Mouse (Mus musculus) mature B cell (primary cell): Measurements from ENCODE around the gene Olfr155.

Experiments
- in situ Hi-C: fragments of 300-500 bp; cut with MboI; formaldehyde crosslinking; loops from 2 replicates; pipeline ENCODE4 v1.14.3; 2019

Gene Olfr155

DNA sequence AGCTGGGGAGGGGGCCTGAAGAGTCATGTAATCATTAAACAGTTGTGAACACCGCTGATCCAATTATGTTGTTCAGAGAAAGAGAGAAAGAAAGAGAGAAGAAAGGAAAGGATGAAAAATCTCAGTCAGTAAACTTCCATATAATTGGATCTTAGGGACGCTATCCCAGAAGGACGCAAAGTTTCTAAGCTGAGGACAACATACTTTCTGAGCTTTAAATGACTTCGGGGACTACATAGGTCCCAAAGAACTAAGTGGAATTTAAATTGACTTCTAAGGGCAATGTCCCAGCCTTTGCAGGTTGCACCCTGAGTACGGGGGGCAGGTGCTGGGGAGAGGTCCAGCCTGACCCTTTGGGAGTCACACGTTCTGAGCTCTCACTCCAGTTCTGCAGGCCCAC is at the start of gene Olfr155:
Olfr155 (plus strand) TSS at position 301 of the 400 bp plus-strand sequence.
- in situ Hi-C loops: no loop called here

DNA sequence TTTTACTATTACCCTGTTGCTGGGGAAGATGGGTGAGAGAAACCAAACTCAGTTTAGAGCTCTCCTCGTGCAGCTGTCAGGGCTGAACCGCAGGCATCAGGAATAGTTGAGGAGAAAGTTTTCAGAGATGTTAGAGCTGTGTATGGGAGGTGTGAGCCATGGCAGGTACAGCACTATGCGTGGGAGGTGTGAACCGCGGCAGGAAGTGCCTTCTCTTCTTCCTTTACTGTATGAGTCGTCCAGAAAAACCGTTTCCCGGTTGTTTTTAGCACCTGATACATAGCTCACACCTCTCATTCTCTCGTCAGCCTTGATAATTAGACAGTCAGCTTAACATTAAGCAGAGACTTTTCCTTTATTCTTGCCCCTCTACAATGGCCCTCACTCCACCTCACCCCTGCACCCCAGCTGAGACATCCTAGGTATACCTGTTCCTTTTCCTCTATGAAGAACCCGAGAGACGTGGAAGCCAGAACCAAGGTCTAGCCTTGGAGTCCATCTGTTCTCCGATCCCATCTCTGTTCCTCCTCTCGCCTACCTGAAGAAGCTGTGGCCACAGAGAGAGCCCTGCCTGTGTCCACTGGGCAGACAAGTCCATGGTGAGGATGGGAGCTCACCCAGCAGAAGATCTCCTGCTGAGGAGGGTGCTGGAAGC is 28.3 kb upstream of the Olfr155 start:
- in situ Hi-C loops: no loop called here

DNA sequence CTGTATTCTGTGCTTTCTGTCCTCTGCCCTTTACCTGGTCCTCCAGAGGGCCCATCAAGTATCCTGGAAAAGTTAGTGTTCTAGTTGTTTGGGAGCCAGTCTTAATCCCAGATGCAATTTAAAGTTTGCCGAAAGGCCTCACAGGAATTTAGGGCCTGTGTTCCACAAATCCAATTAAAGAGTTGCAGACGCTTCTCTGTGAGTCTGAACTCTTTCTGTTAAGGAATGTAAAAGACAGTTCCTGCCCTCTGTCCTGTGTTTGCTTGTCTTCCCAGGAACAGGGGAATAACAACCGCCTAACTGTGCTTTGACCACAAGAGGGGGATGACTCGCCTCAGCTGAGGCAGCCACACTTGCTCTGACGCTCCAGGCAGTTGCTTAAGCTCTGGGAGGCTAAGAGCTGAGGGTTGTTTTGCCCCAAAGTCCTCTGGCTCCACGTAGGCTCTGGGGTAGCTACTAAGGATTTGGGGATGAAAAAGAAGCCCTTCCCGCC is 27.5 kb upstream of the Olfr155 start, which contains the start of gene Olfr156:
Olfr156 (minus strand) TSS at position 51 of the 493 bp plus-strand sequence.
- in situ Hi-C loops: no loop called here

DNA sequence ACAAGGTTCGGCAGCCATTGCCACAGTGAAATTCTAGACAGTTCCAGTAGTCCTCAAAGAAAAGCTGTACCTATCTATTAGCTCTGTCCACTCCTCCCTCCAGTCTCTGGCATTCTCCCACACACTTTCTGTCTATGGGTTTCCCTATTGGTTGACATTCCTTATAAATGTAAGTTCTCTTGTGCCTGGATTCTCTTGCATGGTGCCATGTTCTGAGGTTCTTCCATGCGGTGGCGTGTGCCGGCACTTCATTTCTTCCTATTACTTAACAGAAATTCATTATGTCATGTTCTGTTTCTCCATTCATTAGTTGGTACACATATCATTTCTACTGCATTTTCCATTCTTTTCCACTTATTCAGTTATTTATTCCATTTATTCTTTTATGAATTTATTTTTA is 22.6 kb upstream of the Olfr155 start:
- in situ Hi-C loops: no loop called here

DNA sequence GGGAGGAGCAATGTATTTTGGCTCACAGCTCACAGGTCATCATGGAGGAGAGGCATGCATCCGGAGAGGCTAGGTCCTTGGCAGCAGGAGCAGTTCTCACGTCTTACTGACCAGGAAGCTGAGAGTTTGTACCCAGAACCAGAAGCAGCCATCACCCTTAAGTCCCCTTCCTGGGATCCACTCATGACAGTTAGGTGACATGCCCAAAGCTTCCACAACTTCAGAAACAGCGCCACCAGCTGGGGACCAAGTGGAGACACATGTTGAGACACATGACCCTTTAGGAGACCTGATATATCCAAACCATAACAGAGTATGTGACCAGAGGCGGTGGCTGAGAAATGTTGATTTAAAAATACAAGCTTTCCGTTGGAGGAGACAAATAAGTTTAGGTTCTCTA is 19.3 kb upstream of the Olfr155 start:
- in situ Hi-C loops: no loop called here

DNA sequence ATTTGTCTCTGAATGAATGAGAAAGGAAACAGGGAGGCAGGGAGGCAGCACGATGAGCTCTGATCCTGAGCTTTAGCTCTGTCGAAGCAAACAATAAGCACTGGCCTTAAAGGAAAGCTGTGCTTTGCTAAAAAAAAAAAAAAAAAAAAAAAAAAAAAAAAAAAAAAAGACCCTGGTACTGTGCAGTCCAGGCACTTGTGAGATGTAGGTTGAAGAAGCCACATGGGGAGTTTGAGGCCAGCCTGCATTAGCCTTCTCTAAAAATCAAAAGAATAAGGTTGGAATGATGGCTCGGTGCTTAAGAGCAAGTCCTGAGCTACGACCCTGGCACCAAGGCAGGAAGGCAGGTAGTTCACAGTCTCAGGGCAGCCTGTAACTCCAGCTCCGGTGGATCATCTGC is 17.6 kb upstream of the Olfr155 start:
- in situ Hi-C loops: no loop called here

DNA sequence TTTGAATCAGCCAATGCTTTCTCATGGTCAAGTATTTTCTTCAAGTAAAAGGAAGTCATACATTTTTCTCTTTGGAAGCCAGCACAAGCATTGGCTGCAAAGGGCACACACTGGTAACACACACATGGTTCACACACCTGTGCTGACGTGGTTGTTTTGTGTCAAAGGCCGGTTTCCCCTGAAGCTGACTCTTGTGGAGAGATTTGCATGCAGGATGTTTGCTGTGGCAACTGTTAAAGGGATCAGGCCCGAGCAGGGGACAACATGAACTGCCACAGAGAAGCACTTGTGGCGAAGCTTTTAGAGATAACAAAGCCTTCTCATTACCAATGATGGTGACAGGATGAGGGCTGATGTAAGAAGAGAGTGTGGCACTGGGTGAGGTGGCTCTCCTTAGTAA is 16.6 kb upstream of the Olfr155 start:
- in situ Hi-C loops: no loop called here

DNA sequence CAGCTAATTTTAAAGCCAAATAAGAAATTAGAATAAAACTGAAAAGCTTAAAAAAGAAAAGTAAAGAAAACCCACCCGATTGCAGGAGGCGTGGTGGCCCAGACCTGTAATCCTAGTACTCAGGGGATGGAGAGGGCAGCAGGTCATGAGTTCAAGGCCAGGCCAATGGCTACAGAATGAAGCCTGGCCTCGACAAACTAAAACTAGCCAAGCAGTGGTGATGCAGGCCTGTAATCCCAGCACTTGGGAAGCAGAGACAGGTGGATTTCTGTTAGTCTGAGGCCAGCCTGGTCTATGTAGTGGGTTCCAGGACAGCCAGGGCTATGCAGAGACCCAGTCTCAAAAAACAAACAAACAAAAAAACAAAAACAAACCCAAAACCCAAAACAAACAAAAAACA is 13.0 kb upstream of the Olfr155 start:
- in situ Hi-C loops: no loop called here

DNA sequence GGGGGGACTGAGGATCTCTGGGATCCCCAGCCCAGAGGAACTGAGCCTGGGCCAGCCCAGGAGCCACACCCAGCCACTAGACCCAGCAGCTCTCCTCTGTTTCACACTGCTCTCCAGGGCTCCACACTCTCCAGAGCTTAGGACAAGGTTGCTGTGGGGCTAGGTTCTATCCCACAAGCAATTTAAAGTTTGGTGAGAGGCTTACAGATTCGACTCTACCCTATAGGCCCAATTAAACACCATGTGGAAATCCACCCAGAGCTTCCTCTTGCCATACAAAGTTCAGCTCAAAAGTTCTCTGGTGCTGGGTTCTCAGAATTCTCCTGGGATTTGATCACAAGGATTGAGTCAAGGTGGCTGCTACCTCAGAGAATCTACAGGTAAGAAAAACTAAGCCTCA is 11.3 kb upstream of the Olfr155 start, which contains the start of gene Olfr157:
Olfr157 (minus strand) TSS at position 101 of the 400 bp plus-strand sequence.
- in situ Hi-C loops: no loop called here

DNA sequence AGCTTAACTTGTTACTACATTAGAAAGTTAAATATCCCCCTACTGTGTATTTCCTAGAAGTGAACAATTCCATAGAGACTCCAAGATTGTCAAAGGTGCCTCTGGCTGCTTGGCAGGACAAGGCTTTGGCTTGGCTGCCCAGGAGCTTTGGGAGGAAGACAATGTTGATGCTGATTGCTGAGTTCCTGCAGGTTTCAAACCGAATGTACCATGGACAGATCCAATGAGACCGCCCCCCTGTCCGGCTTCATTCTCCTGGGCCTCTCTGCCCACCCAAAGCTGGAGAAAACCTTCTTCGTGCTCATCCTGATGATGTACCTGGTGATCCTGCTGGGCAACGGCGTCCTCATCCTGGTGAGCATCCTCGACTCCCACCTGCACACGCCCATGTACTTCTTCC is 2.7 kb downstream of the Olfr155 start:
- in situ Hi-C loops: no loop called here

DNA sequence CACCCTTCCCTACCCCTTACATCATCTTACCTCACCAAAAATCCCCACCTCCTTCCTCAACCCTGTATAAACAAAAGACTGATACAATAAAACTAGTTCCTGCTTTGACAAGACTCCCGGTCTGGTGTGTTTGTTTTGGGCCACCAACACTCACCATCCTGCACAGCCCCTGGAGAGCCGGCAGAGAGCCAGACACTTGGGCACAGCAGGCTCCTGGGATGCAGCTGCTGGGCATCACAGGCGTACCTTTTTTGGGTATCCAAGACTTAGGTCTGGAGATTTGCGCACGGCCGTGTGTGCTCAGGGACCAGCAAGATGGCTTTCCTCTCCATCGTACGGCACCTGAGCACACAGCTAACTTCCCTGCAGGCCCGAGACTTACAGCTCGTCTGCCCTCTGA is 8.5 kb downstream of the Olfr155 start:
- in situ Hi-C loops: no loop called here

DNA sequence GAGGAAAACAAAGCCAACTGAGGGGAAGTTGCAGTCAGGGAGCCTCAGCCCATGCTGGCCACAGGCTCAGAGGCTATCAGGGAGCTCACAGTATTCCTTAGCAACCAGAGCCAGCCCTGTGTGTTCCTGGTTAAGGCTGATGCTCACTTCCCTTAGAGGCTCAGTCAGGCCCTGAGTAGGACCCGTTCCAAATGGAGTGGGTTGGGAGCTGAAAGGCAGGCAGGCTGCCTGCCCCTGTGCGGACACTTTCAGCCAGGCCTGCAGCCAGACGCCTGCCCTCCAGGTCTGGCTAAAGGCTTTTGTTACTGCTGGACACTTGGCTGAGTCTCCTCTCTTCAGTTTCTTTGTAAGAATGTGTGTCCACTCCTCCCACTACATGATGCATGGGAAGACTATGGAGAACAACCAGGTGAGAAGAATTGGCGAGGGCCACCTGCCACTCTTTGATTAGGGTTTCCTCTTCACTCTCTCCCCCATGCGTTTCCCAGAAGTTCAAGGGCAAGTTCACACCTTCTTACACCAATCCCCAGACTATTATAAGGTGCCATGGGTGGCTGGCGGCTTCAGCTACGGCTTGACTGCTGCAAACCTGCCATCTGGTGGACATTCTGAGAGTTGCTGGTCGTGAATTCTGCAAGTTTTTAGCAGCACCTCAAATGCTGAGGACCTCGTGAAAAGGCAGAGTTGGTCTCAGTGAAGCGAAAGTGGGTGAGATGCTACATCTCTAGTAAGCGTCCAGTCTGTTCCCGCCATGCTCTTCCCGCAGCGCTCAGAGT is 9.6 kb downstream of the Olfr155 start:
- in situ Hi-C loops: no loop called here

DNA sequence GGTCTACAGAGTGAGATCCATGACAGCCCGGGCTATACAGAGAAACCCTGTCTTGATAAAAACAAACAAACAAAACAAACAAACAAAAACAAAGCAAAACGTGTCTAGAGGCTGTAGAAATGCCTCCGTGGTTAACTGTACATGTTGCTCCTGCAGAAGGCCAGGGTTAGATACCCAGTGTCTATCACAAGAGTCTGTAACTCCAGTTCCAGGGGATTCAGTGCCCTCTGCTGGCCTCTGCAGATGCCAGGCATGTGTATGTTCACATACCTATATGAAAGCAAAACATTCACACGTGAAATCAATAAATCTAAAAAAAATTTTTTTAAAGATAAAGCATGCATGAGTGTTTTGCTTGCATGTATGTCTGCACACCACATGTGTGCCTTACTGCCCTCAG is 11.9 kb downstream of the Olfr155 start:
- in situ Hi-C loops: no loop called here

DNA sequence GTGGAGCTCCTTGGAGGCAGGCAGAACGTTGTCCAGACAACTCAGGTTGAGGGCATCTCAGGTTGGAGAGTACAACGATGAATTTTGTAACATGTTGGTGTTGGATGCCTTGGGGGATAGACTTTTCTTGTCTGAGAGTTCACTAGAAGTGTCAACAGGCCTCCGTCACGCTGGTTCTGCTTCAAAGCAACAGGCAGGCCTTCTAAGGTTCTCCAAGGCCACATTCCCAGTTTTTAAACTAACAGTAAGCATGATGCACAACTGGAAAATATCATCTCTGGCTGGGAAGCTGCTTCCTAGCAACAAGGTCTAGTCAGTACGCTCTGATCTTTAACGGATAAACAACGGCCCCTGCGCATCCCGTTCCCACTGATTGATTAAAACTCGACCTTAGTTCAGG is 18.5 kb downstream of the Olfr155 start:
- in situ Hi-C loops: no loop called here

DNA sequence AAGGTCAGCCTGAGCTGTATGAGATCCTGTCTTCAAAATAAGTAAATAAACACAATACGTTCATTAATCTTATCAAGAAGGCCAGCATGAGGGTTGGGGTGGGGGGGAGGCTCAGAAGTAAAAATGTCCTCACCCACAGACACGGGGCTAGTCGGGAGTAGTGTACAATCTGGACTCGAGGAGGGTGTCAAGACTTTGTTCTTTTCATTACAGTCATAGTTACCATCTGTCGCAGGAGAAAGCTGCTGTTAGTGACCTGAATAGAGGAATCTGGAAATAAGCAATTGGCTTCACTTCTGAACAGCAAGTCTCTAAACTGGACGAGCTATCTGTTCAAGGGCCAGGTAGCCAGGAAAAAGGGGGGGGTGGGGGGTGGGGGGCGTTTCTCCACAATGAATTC is 23.1 kb downstream of the Olfr155 start:
- in situ Hi-C loops: no loop called here

DNA sequence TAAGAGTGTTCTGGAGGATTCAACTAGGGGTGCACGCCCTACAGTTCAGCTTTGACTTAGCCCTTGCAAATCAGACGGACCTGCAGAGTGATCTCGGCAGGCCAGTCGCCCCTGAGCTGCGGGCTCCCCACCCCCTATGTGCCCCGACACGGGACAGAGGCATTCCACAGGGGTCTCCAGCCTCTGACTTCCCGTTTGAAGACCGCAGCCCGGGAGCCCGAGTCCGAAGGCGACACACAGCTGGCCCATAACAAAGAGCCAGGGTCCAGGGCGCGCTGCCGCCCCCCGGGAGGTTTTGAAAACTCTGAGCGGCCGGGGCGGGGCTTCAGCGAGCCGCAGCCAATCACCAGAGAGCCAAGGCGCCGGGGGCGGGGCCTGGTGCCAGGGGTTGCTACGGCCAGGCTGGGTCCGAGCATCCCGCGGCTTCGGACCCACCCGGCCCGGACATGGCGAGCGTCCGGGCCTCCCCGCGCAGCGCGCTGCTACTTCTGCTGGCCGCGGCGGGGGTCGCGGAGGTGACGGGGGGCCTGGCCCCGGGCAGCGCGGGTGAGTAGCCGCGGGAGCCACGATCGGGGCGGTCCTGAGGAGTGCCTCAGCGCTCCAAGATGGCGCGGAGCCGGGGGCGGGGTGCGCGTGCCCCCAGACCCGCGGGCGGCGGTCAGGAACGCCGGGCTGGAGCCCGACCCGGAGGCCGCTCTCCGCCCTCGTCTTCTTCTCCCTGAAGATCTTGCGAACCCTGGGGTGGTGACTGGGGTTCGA is 24.0 kb downstream of the Olfr155 start, which contains the start of gene Reck:
Reck (plus strand) TSS at position 371 of the 759 bp plus-strand sequence.
- in situ Hi-C loops: no loop called here

DNA sequence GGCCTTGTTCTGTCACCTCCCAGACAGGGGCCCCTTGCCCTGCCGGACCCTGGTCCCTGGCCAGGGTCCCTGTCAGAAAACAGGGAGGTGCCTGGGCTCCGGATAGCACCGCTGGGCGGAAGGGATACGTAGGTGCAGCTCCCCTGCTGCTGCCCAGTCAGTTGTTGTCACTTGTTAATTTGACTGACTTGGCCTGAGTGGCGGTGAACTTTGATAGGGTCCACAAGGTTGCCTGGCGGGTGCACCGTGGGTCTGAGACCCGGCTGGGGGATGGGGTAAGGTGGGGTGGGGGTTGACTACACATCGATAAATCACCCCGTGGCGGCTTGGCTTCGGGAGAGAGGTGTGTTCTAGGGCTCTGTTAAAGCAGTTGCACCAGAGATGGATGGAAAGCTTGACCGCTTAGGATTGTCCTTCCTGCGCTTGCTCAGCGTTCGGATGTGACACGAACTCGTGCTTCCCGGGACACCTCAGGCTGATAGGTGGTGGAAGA is 24.6 kb downstream of the Olfr155 start:
- in situ Hi-C loops: no loop called here

DNA sequence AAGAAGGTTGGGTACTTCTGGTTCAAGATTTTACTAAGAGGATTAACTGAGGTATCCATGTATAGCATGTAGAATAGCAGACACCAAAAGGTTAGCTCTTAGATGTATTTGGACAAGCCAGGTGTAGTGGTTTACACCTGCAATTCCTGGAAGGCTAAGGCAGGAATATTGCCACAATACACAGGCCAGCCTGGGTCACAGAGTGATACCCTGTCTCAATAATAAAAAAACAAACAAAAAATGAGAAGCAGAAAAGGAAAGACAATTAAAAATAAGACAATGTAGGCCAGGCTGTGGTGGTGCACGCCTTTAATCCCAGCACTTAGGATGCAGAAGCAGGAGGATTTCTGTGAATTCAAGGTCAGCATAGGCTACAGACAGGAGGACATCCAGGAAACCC is 25.9 kb downstream of the Olfr155 start:
- in situ Hi-C loops: no loop called here

DNA sequence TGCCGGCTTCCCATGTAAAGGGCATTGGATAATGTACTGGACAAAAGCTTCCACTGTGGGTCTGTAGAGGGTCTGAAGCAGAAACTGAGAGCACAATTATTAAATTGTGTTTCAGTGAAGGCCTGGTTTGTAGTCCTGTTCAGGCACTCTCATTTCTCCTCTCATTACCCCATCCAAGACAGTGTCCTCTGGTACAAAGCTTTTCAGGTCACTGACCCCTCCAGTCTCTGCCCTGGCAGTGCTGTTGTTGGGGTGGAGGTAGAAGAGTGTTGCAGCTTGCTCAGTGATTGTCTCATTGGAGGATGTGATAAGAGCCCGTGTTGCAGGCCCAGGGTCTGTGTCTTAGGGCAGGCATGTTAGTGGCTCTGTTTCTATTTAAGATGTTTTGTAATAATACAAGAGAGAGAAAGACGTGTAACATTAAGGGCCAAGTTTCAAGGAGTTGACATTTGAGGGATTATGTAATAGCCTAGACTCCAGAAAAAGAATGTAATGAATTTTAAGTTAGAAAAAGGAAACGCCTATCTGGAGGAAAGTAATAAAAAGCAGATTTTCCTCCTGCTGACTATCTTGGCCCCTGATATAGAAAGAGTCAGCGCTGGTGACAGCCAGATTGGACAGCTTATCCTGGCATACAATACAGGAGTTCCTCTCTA is 26.9 kb downstream of the Olfr155 start:
- in situ Hi-C loops: no loop called here

DNA sequence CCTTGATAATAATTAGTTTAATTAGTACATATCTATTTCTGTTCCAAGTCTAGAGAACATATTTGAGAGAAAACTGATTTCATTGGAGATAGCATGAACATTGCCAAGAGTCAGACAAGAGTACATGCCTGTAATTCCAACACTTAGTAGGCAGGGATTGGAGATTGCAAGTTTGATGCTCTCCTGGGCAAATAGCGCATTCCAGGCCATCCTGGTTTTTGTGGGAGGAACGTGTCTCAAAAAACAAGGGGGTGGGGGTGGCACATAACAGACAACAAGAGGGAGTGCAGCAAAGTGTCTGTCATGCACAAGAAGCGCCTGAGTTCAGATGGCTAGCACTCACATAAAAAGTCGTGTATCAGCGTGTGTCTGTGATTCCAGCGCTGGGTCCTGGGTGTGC is 28.2 kb downstream of the Olfr155 start:
- in situ Hi-C loops: no loop called here

DNA sequence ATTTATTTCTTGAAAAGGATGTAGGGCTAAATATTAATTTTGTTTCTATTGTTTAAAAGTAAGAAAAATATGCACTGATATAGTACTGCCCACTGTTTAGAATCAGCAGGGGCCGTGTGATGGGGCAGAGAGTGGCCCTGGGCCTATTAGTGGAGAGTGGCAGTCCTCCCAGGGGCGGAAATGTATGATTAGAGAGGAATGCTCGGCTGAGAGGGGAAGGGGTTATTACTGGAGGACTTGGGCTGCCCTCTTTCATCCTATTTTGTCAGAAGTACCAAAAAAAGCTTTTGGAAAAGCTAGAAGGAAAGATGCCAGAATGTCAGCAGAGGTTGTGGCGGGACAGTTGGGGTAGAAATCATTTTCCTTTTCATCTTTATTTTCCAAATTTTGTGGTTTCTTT is 32.8 kb downstream of the Olfr155 start:
- in situ Hi-C loops: no loop called here

DNA sequence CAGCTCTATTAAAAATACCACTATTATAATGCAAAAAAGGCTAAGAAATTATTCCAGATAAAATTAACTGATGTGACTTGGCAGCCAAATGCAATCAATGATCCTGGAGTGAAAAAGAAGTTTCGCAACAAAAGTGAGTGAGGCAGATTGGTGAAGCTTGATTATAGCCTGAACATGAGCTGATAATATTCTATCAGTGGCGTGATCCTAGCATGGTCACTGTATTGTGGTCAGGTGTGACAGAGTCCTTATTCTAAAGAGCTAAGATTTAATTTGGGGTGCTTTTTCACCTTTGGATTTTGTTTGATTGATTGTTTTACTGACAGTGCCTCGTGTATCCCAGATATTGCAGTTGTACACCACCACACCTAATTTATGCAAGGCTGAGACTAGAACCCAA is 39.9 kb downstream of the Olfr155 start:
- in situ Hi-C loops: no loop called here
